Mouse (Mus musculus) embryonic fibroblast, embryonic 13.5 days (primary cell): ENCODE data around the gene Mrpl57. TPM values are rescaled to one million over a fixed set of nuclear protein-coding genes. Genes with fewer than 3 reads are reported as not detected.

ENCODE experiments used
- H3K27ac ChIP-seq: 2 replicates; pipeline ENCODE4 v1.5.1; 2012; ENCODE audit warnings: low read length, control low read depth, inconsistent platforms; ENCODE audit not compliant: insufficient read depth
- H3K4me1 ChIP-seq: 2 replicates; pipeline ENCODE4 v1.6.1; 2011; ENCODE audit warnings: low read length; ENCODE audit not compliant: control insufficient read depth, insufficient read depth
- H3K4me3 ChIP-seq: 2 replicates; pipeline ENCODE4 v1.5.1; 2011; ENCODE audit warnings: mild to moderate bottlenecking, control low read depth, low read length; ENCODE audit not compliant: insufficient read depth
- CTCF ChIP-seq: IDR thresholded peaks from 2 replicates; pipeline ENCODE4 v1.5.1; 2011; ENCODE audit warnings: mild to moderate bottlenecking, control low read depth, low read length, moderate library complexity, borderline replicate concordance; ENCODE audit not compliant: insufficient read depth
- POLR2A ChIP-seq: IDR thresholded peaks from 2 replicates; pipeline ENCODE4 v1.6.1; 2011; ENCODE audit warnings: low read depth, mild to moderate bottlenecking, control low read depth, low read length, moderate library complexity
- polyA plus RNA-seq: library from polyadenylated mRNA; stranded (reverse); fragments of >200 nt; gene quantifications from 2 replicates; pipeline ENCODE4 v1.2.4, GENCODE M21; 2011; ENCODE audit warnings: low read depth; ENCODE audit not compliant: missing spikeins, insufficient read length

The Mrpl57 gene
- polyA plus RNA-seq, 1 experiment: 47.5 TPM

- TF ChIP-seq CTCF (no peak), POLR2A (no peak)
- no peak overlapping the region for H3K4me3 ChIP-seq
- no peaks in the 10 kb centered on the region for H3K4me1 ChIP-seq
- H3K27ac ChIP-seq: no peak overlapping the region
Observed at GRCm38 (mm10) chr14:57858601-57859000, 32.6 kb downstream of the Mrpl57 start.

GRCm38 (mm10) chr14:57859520-57859919, 33.5 kb downstream of the Mrpl57 start:
- no peaks in the 10 kb centered on the region for H3K4me1 ChIP-seq
- no peak overlapping the region for H3K27ac ChIP-seq
- TF ChIP-seq CTCF (no peak), POLR2A (no peak)
- no peak overlapping the region for H3K4me3 ChIP-seq

DNA sequence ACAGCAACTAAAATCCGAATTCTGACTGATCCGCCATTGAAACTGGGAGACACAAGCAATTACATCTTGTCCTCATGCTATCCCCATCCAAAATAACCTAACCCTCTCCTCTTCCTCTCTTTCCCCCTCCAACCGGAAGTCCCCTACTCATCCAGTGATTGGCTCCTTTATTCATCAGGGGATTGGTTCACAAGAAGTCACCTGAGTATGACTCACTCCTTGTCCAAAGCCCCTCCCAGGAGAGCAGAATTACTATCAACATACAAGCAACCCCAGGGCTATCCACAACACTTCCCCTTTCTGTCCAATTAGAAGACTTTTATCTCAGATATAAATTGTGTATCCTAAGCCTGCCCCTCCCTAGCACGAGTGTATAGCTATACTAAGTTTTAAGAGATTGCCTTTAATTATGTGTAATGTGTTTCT, 36.0 kb downstream of the Mrpl57 start:
- Histone ChIP-seq H3K4me3 (no peak overlapping the region), H3K27ac (no peak overlapping the region), H3K4me1 (peaks cover 2% of the 10 kb centered on the region)
- no peak for TF ChIP-seq POLR2A
- no peak for TF ChIP-seq CTCF

DNA sequence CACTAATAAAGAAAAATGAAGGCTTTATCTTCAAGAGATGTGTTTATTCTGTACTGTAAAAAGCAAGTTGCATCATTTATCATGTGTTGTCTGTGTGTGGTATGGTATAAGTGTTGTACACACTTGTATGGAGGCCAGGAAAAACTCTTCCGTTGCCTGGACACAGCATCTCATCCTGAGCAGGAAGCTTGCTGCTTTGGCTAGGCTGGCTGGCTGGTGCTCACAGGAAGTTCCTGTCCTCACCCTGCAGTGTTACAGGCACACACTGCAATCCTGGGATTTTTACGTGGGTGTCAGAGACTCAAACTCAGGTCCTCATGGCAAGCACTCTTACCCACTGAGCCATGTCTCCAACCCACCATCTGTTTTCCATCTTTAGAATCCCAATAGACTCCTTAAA, 37.1 kb downstream of the Mrpl57 start:
- H3K4me1 ChIP-seq: peaks cover 3% of the 10 kb centered on the region
- H3K27ac ChIP-seq: no peak overlapping the region
- TF ChIP-seq POLR2A (no peak), CTCF (no peak)
- no peak overlapping the region for H3K4me3 ChIP-seq

GRCm38 (mm10) chr14:57865256-57865655, 39.2 kb downstream of the Mrpl57 start:
- Histone ChIP-seq H3K27ac (no peak overlapping the region), H3K4me1 (peaks cover 3% of the 10 kb centered on the region), H3K4me3 (no peak overlapping the region)
- no peak for TF ChIP-seq POLR2A
- no peak for TF ChIP-seq CTCF

DNA sequence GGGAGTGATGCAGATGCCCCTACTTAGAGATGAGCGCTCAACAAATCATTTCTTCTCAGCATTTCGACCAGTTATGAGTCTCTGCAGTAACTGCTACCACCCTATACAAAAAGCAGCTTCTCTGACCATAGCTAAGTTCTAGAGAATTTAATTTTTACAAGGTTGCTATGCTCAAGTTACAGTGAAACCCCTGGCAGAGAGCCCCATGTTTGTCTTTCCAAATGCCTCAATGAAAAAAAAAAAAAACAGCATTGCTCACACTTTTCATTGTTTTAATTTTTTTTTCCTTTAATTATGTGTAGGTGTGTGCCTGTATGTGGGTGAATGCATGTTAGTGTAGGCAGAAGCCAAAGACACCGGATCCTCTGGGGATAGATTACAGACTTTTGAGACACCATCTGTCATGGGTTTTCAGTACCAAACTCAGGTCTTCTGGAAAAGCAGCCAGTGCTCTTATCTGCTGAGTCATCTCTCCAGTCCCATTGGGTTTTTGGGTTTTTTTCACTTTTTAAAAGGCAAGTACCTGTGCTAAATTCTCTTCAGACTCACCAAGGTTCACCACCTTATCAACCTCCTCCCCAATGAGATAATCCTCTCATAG, 40.7 kb downstream of the Mrpl57 start:
- TF ChIP-seq POLR2A: no peak
- no peak for TF ChIP-seq CTCF
- H3K27ac ChIP-seq: peak overlapping the region; percentile 65

GRCm38 (mm10) chr14:57877921-57878320, 51.9 kb downstream of the Mrpl57 start:
- Histone ChIP-seq H3K27ac (no peak overlapping the region), H3K4me3 (no peak overlapping the region), H3K4me1 (peaks cover 2% of the 10 kb centered on the region)
- TF ChIP-seq POLR2A (no peak), CTCF (no peak)

More for the DNA sequence above, 40.7 kb downstream of the Mrpl57 start:
- Histone ChIP-seq H3K4me1 (peaks cover 3% of the 10 kb centered on the region), H3K4me3 (no peak overlapping the region)

Other genes starting within 250 kb of the Mrpl57 start
- gene Xpo4, start 160.8 kb upstream of the Mrpl57 start, polyA plus RNA-seq: 27.7 and 29.5 TPM in 2 replicates
- 0.27 TPM in 1 of 2 replicates, not detected in the other for gene Gm49361, start 80.1 kb upstream of the Mrpl57 start, polyA plus RNA-seq
- gene Lats2, start 67.8 kb upstream of the Mrpl57 start, polyA plus RNA-seq: 50.8 and 52.7 TPM in 2 replicates
- gene Sap18, start 28.1 kb upstream of the Mrpl57 start, polyA plus RNA-seq: 18.7 and 57.7 TPM in 2 replicates
- 12.1 and 18.5 TPM in 2 replicates for gene Ska3, start within 50 bp of the Mrpl57 start, polyA plus RNA-seq
- gene Zdhhc20, start 64.0 kb downstream of the Mrpl57 start, polyA plus RNA-seq: 75.6 and 83.8 TPM in 2 replicates
- 78.7 and 91.3 TPM in 2 replicates for gene Micu2, start 173.0 kb downstream of the Mrpl57 start, polyA plus RNA-seq
- gene Fgf9, start 244.3 kb downstream of the Mrpl57 start, polyA plus RNA-seq: 0.60 and 1.4 TPM in 2 replicates